Mouse (Mus musculus) CH12.LX (cell line): ENCODE results near the gene Srgap3.
A peak's percentile ranks its signal among the peaks of the same experiment; 100 is the strongest.

Experiments
- CHD1 ChIP-seq: IDR thresholded peaks from 2 replicates; pipeline ENCODE4 v1.6.1; 2012; ENCODE audit warnings: low read depth, low read length, improper control_type of control experiment, inconsistent platforms
- CTCF ChIP-seq, 2 experiments: IDR thresholded peaks in 1 of 2; conservative IDR thresholded peaks in 1 of 2; 2 replicates each; pipeline ENCODE4 v1.5.1; 2011 to 2012; ENCODE audit warnings: low read depth in 2 of 2, low read length in 2 of 2, improper control_type of control experiment in 1 of 2, inconsistent platforms in 1 of 2, mild to moderate bottlenecking in 1 of 2, moderate library complexity in 1 of 2
- E2F4 ChIP-seq: IDR thresholded peaks from 2 replicates; pipeline ENCODE4 v1.6.1; 2011; ENCODE audit warnings: low read depth, low read length, improper control_type of control experiment; ENCODE audit not compliant: insufficient replicate concordance
- EP300 ChIP-seq: IDR thresholded peaks from 2 replicates; pipeline ENCODE4 v1.6.1; 2011; ENCODE audit warnings: low read length, improper control_type of control experiment
- ETS1 ChIP-seq: conservative IDR thresholded peaks from 2 replicates; pipeline ENCODE4 v1.6.1; 2012; ENCODE audit warnings: low read depth, mild to moderate bottlenecking, inconsistent platforms, low read length, improper control_type of control experiment, moderate library complexity
- HCFC1 ChIP-seq: IDR thresholded peaks from 2 replicates; pipeline ENCODE4 v1.6.1; 2012; ENCODE audit warnings: low read depth, mild to moderate bottlenecking, inconsistent platforms, low read length, improper control_type of control experiment
- IRF4 ChIP-seq: IDR thresholded peaks from 2 replicates; pipeline ENCODE4 v1.6.1; 2014; ENCODE audit warnings: low read depth, mild to moderate bottlenecking, inconsistent platforms, low read length, improper control_type of control experiment
- JUND ChIP-seq: conservative IDR thresholded peaks from 2 replicates; pipeline ENCODE4 v1.6.1; 2011; ENCODE audit warnings: low read depth, low read length, improper control_type of control experiment
- MYC ChIP-seq: IDR thresholded peaks from 2 replicates; pipeline ENCODE4 v1.6.1; 2011; ENCODE audit warnings: low read depth, mild to moderate bottlenecking, improper control_type of control experiment, low read length
- UBTF ChIP-seq: IDR thresholded peaks from 2 replicates; pipeline ENCODE4 v1.6.1; 2012; ENCODE audit warnings: low read depth, mild to moderate bottlenecking, inconsistent platforms, low read length, improper control_type of control experiment, moderate library complexity
- USF1 ChIP-seq: IDR thresholded peaks from 2 replicates; pipeline ENCODE4 v1.6.1; 2014; ENCODE audit warnings: low read depth, mild to moderate bottlenecking, inconsistent platforms, low read length, improper control_type of control experiment
- ZNF384 ChIP-seq: IDR thresholded peaks from 2 replicates; pipeline ENCODE4 v1.6.1; 2012; ENCODE audit warnings: low read depth, low read length, improper control_type of control experiment, inconsistent platforms

DNA sequence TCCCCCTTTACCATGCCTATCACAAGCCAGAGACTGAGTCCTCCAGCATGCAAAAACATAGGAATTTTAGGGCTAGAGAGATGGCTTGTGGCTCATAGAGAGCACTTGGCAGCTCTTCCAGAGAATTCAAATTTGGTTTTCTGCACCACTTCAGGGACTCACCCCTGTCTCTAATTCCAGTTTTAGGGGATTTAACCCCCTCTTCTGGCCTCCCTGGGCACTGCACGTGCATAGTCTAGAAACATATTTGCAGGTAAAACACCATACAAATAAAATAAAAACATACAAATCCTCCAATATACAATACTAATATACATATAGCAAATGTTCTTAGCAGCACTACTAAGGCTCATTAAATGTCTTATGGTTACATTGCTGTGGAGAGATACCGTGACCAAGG lies 4.2 kb upstream of the Srgap3 start:
- TF ChIP-seq CTCF (conservative IDR thresholded peaks at IDR 0.05 in 1 of 2, IDR thresholded peaks at IDR 0.05 in 1 of 2; ENCODE audit: low read depth in 2 of 2, low read length in 2 of 2) (peak; percentile 61 to 79), HCFC1 (no peak), ZNF384 (no peak), E2F4 (no peak), IRF4 (no peak), EP300 (no peak), UBTF (no peak), JUND (no peak), USF1 (no peak), MYC (no peak), CHD1 (no peak), ETS1 (no peak)
